In the genomic region with DNA sequence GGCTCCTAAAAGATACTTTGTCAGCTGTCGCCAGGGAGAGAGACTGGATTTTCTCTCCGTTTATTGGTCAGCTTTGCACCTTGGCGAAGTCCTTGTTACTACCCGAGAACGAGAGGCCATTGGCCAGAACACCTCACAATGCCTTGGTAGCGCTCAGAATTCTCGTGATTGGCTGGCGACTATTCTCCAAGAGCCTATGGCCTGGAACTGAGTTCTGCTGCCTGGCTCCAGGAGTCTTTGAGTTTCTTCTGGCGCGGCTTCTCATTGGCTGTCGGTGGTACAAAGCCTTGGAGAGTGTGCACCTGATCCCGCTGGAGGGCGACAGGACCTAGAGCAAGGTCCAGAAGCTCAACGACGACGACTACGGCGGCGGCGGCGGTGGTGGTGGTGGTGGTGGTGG, we compare ENCODE assay signal across 8 mouse cellular contexts. TPM values are rescaled to one million over a fixed set of nuclear protein-coding genes. Genes with fewer than 3 reads are reported as not detected.
DNase-seq lines count a peak whose midpoint lies in the region; ATAC-seq lines count a peak whose summit lies in the region.

A gene (plus strand): TSS at position 216 of the 400 bp plus-strand sequence.

- 27% methylated on average over 21 of the region's 21 CpGs for WGBS in embryonic facial prominence, embryonic 13.5 days
- WGBS in hindbrain, embryonic 15.5 days: 22% methylated on average over 21 of the region's 21 CpGs
- 21% methylated on average over 21 of the region's 21 CpGs for WGBS in midbrain, embryonic 15.5 days

- peaks cover 6% of the 10 kb centered on the region; the same call in 1 of the 2 replicates for H3K4me1 ChIP-seq in embryonic facial prominence, embryonic 13.5 days
- H3K4me1 ChIP-seq in hindbrain, embryonic 15.5 days (replicated peaks): no peaks in the 10 kb centered on the region
- no peaks in the 10 kb centered on the region for H3K4me1 ChIP-seq in midbrain, embryonic 15.5 days

- peak within 1 kb of the TSS; percentile 11 for H3K4me3 ChIP-seq in embryonic facial prominence, embryonic 13.5 days
- peak within 1 kb of the TSS; percentile 30 for H3K4me3 ChIP-seq in hindbrain, embryonic 15.5 days
- peak within 1 kb of the TSS; percentile 24 for H3K4me3 ChIP-seq in midbrain, embryonic 15.5 days

- no peak within 1 kb of the TSS for H3K27ac ChIP-seq in embryonic facial prominence, embryonic 13.5 days
- H3K27ac ChIP-seq in hindbrain, embryonic 15.5 days (replicated peaks): peak within 1 kb of the TSS; percentile 39
- no peak within 1 kb of the TSS for H3K27ac ChIP-seq in midbrain, embryonic 15.5 days

- no peak for ATAC-seq in embryonic facial prominence, embryonic 13.5 days (ENCODE audit: insufficient number of reproducible peaks, insufficient read depth, low FRiP score, low TSS enrichment, low read depth)
- peak; percentile 88 for ATAC-seq in hindbrain, embryonic 15.5 days (ENCODE audit: low FRiP score, low read depth)
- peak; percentile 77 for ATAC-seq in midbrain, embryonic 15.5 days (replicated peaks)

- H3K27me3 ChIP-seq in embryonic facial prominence, embryonic 13.5 days: no peaks in the 10 kb centered on the region
- no peaks in the 10 kb centered on the region for H3K27me3 ChIP-seq in hindbrain, embryonic 15.5 days
- no peaks in the 10 kb centered on the region for H3K27me3 ChIP-seq in midbrain, embryonic 15.5 days (replicated peaks)

- no peaks in the 10 kb centered on the region for H3K9me3 ChIP-seq in embryonic facial prominence, embryonic 13.5 days
- H3K9me3 ChIP-seq in hindbrain, embryonic 15.5 days: no peaks in the 10 kb centered on the region
- H3K9me3 ChIP-seq in midbrain, embryonic 15.5 days: no peaks in the 10 kb centered on the region

- peak within 1 kb of the TSS; percentile 46; the same call in 1 of the 2 replicates for H3K9ac ChIP-seq in embryonic facial prominence, embryonic 13.5 days
- peak within 1 kb of the TSS; percentile 20; the same call in 1 of the 2 replicates for H3K9ac ChIP-seq in hindbrain, embryonic 15.5 days
- H3K9ac ChIP-seq in midbrain, embryonic 15.5 days: no peak within 1 kb of the TSS

- DNase-seq in CD4-positive helper T cell, adult 2 months (ENCODE audit: low read depth, low spot score): peak; percentile 63
- DNase-seq in WW6 (ENCODE audit: low read depth, low spot score) (peak; percentile 80), liver (peak; percentile 75)
- no peak for DNase-seq in c-Kit-positive CD71-positive TER-119-positive erythroid progenitor cells, embryonic 14.5 days (ENCODE audit: low spot score)
- DNase-seq in gastrocnemius, postnatal 4 days (ENCODE audit: low spot score in 2 of 2): no peak

- H3K36me3 ChIP-seq in embryonic facial prominence, embryonic 13.5 days: no peaks in the 10 kb centered on the region
- no peaks in the 10 kb centered on the region for H3K36me3 ChIP-seq in hindbrain, embryonic 15.5 days
- no peaks in the 10 kb centered on the region for H3K36me3 ChIP-seq in midbrain, embryonic 15.5 days (replicated peaks)

- peak within 1 kb of the TSS; percentile 44 for H3K4me2 ChIP-seq in embryonic facial prominence, embryonic 13.5 days
- peak within 1 kb of the TSS; percentile 42 for H3K4me2 ChIP-seq in hindbrain, embryonic 15.5 days
- peak within 1 kb of the TSS; percentile 31 for H3K4me2 ChIP-seq in midbrain, embryonic 15.5 days

RNA-seq across cellular contexts. Expression of the gene that starts here (rescaled TPM):
- polyA plus RNA-seq in embryonic facial prominence, embryonic 13.5 days (2015; fragmentation: Nextera tagmentation; extraction: Ambion mirVana): 2.0 and 2.8 TPM in 2 replicates
- 14.6 and 17.8 TPM in 2 replicates for polyA plus RNA-seq in hindbrain, embryonic 15.5 days (2015; fragmentation: Nextera tagmentation; extraction: Ambion mirVana)
- 6.5 and 6.6 TPM in 2 replicates for polyA plus RNA-seq in midbrain, embryonic 15.5 days (2015; fragmentation: Nextera tagmentation; extraction: Ambion mirVana)
- 1 to 10 TPM; 2.7 to 3.2 TPM for total RNA-seq in gastrocnemius, postnatal 4 days (2021)

Comparison
In these comparisons a context has a peak if more than half of its experiments do, and no peak if none do; other contexts are left out.
1. DNase-seq: peak in CD4-positive helper T cell, adult 2 months (single experiment), WW6 (single experiment) and liver (single experiment); none in c-Kit-positive CD71-positive TER-119-positive erythroid progenitor cells, embryonic 14.5 days (single experiment) and gastrocnemius, postnatal 4 days (0 of 2).
2. Peak in every context shown above with its lines, with median percentiles within 50 percentile points of each other: H3K4me2 ChIP-seq and H3K4me3 ChIP-seq.